Mouse (Mus musculus): ENCODE data around the gene Tarbp1. TPM values are rescaled to one million over a fixed set of nuclear protein-coding genes. Genes with fewer than 3 reads are reported as not detected.
"Not testable (repeated sequence)": the region's sequence is repeated elsewhere in the genome, so short reads cannot be mapped to it uniquely, and the experiment has no call there.

Tarbp1 gene
- polyA plus RNA-seq, 1 experiment from 2014 or later, result 2.3 TPM

GRCm38 (mm10) chr8:126424163-126424562 is 50.7 kb downstream of the Tarbp1 start:
- H3K9me3 ChIP-seq (ENCODE audit: control insufficient read depth, low read length), result no peaks in the 10 kb centered on the region
- no peak overlapping the region for H3K4me3 ChIP-seq (ENCODE audit: control insufficient read depth in 1 of 2, insufficient read depth in 1 of 2, low read depth in 1 of 2, low read length in 2 of 2)
- ATAC-seq (ENCODE audit: insufficient number of reproducible peaks, insufficient read depth, low FRiP score, low read depth), result no peak
- no peaks in the 10 kb centered on the region for H3K27me3 ChIP-seq (ENCODE audit: control insufficient read depth, insufficient read depth, low read length)
- peaks cover 40% of the 10 kb centered on the region for H3K36me3 ChIP-seq (ENCODE audit: control insufficient read depth, insufficient read depth, low read length)
- H3K9ac ChIP-seq (ENCODE audit: low read length), result no peak overlapping the region
- peaks cover 5 to 14% of the 10 kb centered on the region in 2 experiments for H3K4me1 ChIP-seq (ENCODE audit: control insufficient read depth in 2 of 2, insufficient read depth in 2 of 2, low read length in 2 of 2)
- H3K4me2 ChIP-seq (ENCODE audit: low read length), result no peak overlapping the region
- 76% methylated on average over 4 of the region's 4 CpGs for WGBS
- no peak overlapping the region for H3K27ac ChIP-seq (replicated peaks in 1 of 2; ENCODE audit: control insufficient read depth in 1 of 2, insufficient read depth in 1 of 2, low read depth in 2 of 2, low read length in 2 of 2)

GRCm38 (mm10) chr8:126422920-126423300 is 52.0 kb downstream of the Tarbp1 start:
- H3K4me3 ChIP-seq (ENCODE audit: control insufficient read depth in 1 of 2, insufficient read depth in 1 of 2, low read depth in 1 of 2, low read length in 2 of 2), result peak overlapping the region; percentile 79 to 97
- ATAC-seq (ENCODE audit: insufficient number of reproducible peaks, insufficient read depth, low FRiP score, low read depth), result peak; percentile 45
- peaks cover 27% of the 10 kb centered on the region for H3K36me3 ChIP-seq (ENCODE audit: control insufficient read depth, insufficient read depth, low read length)
- peak overlapping the region; percentile 91 for H3K9ac ChIP-seq (ENCODE audit: low read length)
- peak overlapping the region; percentile 88 for H3K4me2 ChIP-seq (ENCODE audit: low read length)
- peaks cover 5 to 14% of the 10 kb centered on the region in 2 experiments for H3K4me1 ChIP-seq (ENCODE audit: control insufficient read depth in 2 of 2, insufficient read depth in 2 of 2, low read length in 2 of 2)
- peak overlapping the region; percentile 61 to 84 for H3K27ac ChIP-seq (replicated peaks in 1 of 2; ENCODE audit: control insufficient read depth in 1 of 2, insufficient read depth in 1 of 2, low read depth in 2 of 2, low read length in 2 of 2)
- H3K27me3 ChIP-seq (ENCODE audit: control insufficient read depth, insufficient read depth, low read length), result no peaks in the 10 kb centered on the region
- no peaks in the 10 kb centered on the region for H3K9me3 ChIP-seq (ENCODE audit: control insufficient read depth, low read length)
- 8% methylated on average over 9 of the region's 9 CpGs for WGBS

GRCm38 (mm10) chr8:126422174-126422919 is 52.5 kb downstream of the Tarbp1 start, which contains the start of gene Coa6:
TSS of gene Coa6 (plus strand) at chr8:126422515.
- H3K4me2 ChIP-seq (ENCODE audit: low read length), result peak within 1 kb of the TSS; percentile 88
- peak within 1 kb of the TSS; percentile 61 to 84 for H3K27ac ChIP-seq (replicated peaks in 1 of 2; ENCODE audit: control insufficient read depth in 1 of 2, insufficient read depth in 1 of 2, low read depth in 2 of 2, low read length in 2 of 2)
- H3K36me3 ChIP-seq (ENCODE audit: control insufficient read depth, insufficient read depth, low read length), result peaks cover 22% of the 10 kb centered on the region
- peak; percentile 97 for ATAC-seq (ENCODE audit: insufficient number of reproducible peaks, insufficient read depth, low FRiP score, low read depth)
- H3K9ac ChIP-seq (ENCODE audit: low read length), result peak within 1 kb of the TSS; percentile 91
- no peaks in the 10 kb centered on the region for H3K27me3 ChIP-seq (ENCODE audit: control insufficient read depth, insufficient read depth, low read length)
- H3K4me1 ChIP-seq (ENCODE audit: control insufficient read depth in 2 of 2, insufficient read depth in 2 of 2, low read length in 2 of 2), result peaks cover 5 to 14% of the 10 kb centered on the region in 2 experiments
- no peaks in the 10 kb centered on the region for H3K9me3 ChIP-seq (ENCODE audit: control insufficient read depth, low read length)
- under 1% methylated on average over 61 of the region's 61 CpGs for WGBS
- H3K4me3 ChIP-seq (ENCODE audit: control insufficient read depth in 1 of 2, insufficient read depth in 1 of 2, low read depth in 1 of 2, low read length in 2 of 2), result peak within 1 kb of the TSS; percentile 79 to 97

- Histone ChIP-seq H3K9me3 (ENCODE audit: control insufficient read depth, low read length) (no peaks in the 10 kb centered on the region), H3K36me3 (ENCODE audit: control insufficient read depth, insufficient read depth, low read length) (peaks cover 7% of the 10 kb centered on the region), H3K27me3 (ENCODE audit: control insufficient read depth, insufficient read depth, low read length) (no peaks in the 10 kb centered on the region), H3K4me1 (ENCODE audit: control insufficient read depth in 2 of 2, insufficient read depth in 2 of 2, low read length in 2 of 2) (peaks cover 5 to 14% of the 10 kb centered on the region in 2 experiments), H3K27ac (replicated peaks in 1 of 2; ENCODE audit: control insufficient read depth in 1 of 2, insufficient read depth in 1 of 2, low read depth in 2 of 2, low read length in 2 of 2) (no peak overlapping the region), H3K4me3 (ENCODE audit: control insufficient read depth in 1 of 2, insufficient read depth in 1 of 2, low read depth in 1 of 2, low read length in 2 of 2) (no peak overlapping the region), H3K4me2 (ENCODE audit: low read length) (no peak overlapping the region), H3K9ac (ENCODE audit: low read length) (no peak overlapping the region)
- WGBS, result 80% methylated on average over 3 of the region's 3 CpGs
- no peak for ATAC-seq (ENCODE audit: insufficient number of reproducible peaks, insufficient read depth, low FRiP score, low read depth)
These were observed 54.0 kb downstream of the Tarbp1 start for GRCm38 (mm10) chr8:126420834-126421233.

- 66% methylated on average over 4 of the region's 4 CpGs for WGBS
These were observed 69.8 kb downstream of the Tarbp1 start for GRCm38 (mm10) chr8:126405030-126405429.

GRCm38 (mm10) chr8:126404550-126404949 is 70.3 kb downstream of the Tarbp1 start:
- H3K36me3 ChIP-seq (ENCODE audit: control insufficient read depth, insufficient read depth, low read length); H3K27ac ChIP-seq (replicated peaks in 1 of 2; ENCODE audit: control insufficient read depth in 1 of 2, insufficient read depth in 1 of 2, low read depth in 2 of 2, low read length in 2 of 2); H3K4me3 ChIP-seq (ENCODE audit: control insufficient read depth in 1 of 2, insufficient read depth in 1 of 2, low read depth in 1 of 2, low read length in 2 of 2); H3K9me3 ChIP-seq (ENCODE audit: control insufficient read depth, low read length); H3K4me1 ChIP-seq (ENCODE audit: control insufficient read depth in 2 of 2, insufficient read depth in 2 of 2, low read length in 2 of 2); H3K27me3 ChIP-seq (ENCODE audit: control insufficient read depth, insufficient read depth, low read length); ATAC-seq (ENCODE audit: insufficient number of reproducible peaks, insufficient read depth, low FRiP score, low read depth); H3K4me2 ChIP-seq (ENCODE audit: low read length); H3K9ac ChIP-seq (ENCODE audit: low read length): not testable (repeated sequence)

More at GRCm38 (mm10) chr8:126405030-126405429, 69.8 kb downstream of the Tarbp1 start:
- ATAC-seq (ENCODE audit: insufficient number of reproducible peaks, insufficient read depth, low FRiP score, low read depth), result no peak
- no peak overlapping the region for H3K4me2 ChIP-seq (ENCODE audit: low read length)
- H3K4me1 ChIP-seq (ENCODE audit: control insufficient read depth in 2 of 2, insufficient read depth in 2 of 2, low read length in 2 of 2), result no peaks in the 10 kb centered on the region
- H3K9me3 ChIP-seq (ENCODE audit: control insufficient read depth, low read length), result peaks cover 4% of the 10 kb centered on the region; the same call in 1 of the 2 replicates
- no peaks in the 10 kb centered on the region for H3K27me3 ChIP-seq (ENCODE audit: control insufficient read depth, insufficient read depth, low read length)
- no peak overlapping the region for H3K27ac ChIP-seq (replicated peaks in 1 of 2; ENCODE audit: control insufficient read depth in 1 of 2, insufficient read depth in 1 of 2, low read depth in 2 of 2, low read length in 2 of 2)
- H3K4me3 ChIP-seq (ENCODE audit: control insufficient read depth in 1 of 2, insufficient read depth in 1 of 2, low read depth in 1 of 2, low read length in 2 of 2), result no peak overlapping the region
- H3K9ac ChIP-seq (ENCODE audit: low read length), result no peak overlapping the region
- no peaks in the 10 kb centered on the region for H3K36me3 ChIP-seq (ENCODE audit: control insufficient read depth, insufficient read depth, low read length)

- no peaks in the 10 kb centered on the region for H3K9me3 ChIP-seq (ENCODE audit: control insufficient read depth, low read length)
- no peak overlapping the region for H3K9ac ChIP-seq (ENCODE audit: low read length)
- 63% methylated on average over 3 of the region's 3 CpGs for WGBS
- no peaks in the 10 kb centered on the region for H3K27me3 ChIP-seq (ENCODE audit: control insufficient read depth, insufficient read depth, low read length)
- H3K4me1 ChIP-seq (ENCODE audit: control insufficient read depth in 2 of 2, insufficient read depth in 2 of 2, low read length in 2 of 2), result no peaks in the 10 kb centered on the region
- H3K36me3 ChIP-seq (ENCODE audit: control insufficient read depth, insufficient read depth, low read length), result no peaks in the 10 kb centered on the region
- no peak overlapping the region for H3K4me2 ChIP-seq (ENCODE audit: low read length)
- no peak for ATAC-seq (ENCODE audit: insufficient number of reproducible peaks, insufficient read depth, low FRiP score, low read depth)
- no peak overlapping the region for H3K27ac ChIP-seq (replicated peaks in 1 of 2; ENCODE audit: control insufficient read depth in 1 of 2, insufficient read depth in 1 of 2, low read depth in 2 of 2, low read length in 2 of 2)
- H3K4me3 ChIP-seq (ENCODE audit: control insufficient read depth in 1 of 2, insufficient read depth in 1 of 2, low read depth in 1 of 2, low read length in 2 of 2), result no peak overlapping the region
These were observed 76.5 kb downstream of the Tarbp1 start for GRCm38 (mm10) chr8:126398349-126398748.

- Histone ChIP-seq H3K4me3 (ENCODE audit: control insufficient read depth in 1 of 2, insufficient read depth in 1 of 2, low read depth in 1 of 2, low read length in 2 of 2) (no peak overlapping the region), H3K9me3 (ENCODE audit: control insufficient read depth, low read length) (no peaks in the 10 kb centered on the region), H3K4me1 (ENCODE audit: control insufficient read depth in 2 of 2, insufficient read depth in 2 of 2, low read length in 2 of 2) (no peaks in the 10 kb centered on the region), H3K4me2 (ENCODE audit: low read length) (no peak overlapping the region), H3K9ac (ENCODE audit: low read length) (no peak overlapping the region), H3K27ac (replicated peaks in 1 of 2; ENCODE audit: control insufficient read depth in 1 of 2, insufficient read depth in 1 of 2, low read depth in 2 of 2, low read length in 2 of 2) (no peak overlapping the region), H3K36me3 (ENCODE audit: control insufficient read depth, insufficient read depth, low read length) (no peaks in the 10 kb centered on the region), H3K27me3 (ENCODE audit: control insufficient read depth, insufficient read depth, low read length) (no peaks in the 10 kb centered on the region)
- no peak for ATAC-seq (ENCODE audit: insufficient number of reproducible peaks, insufficient read depth, low FRiP score, low read depth)
- 68% methylated on average over 5 of the region's 5 CpGs for WGBS
These were observed 78.9 kb downstream of the Tarbp1 start for GRCm38 (mm10) chr8:126395917-126396316.
